Comparison of ENCODE assay signal across 23 mouse cellular contexts in genomic region chr5:9186467-9186866, GRCm38 (mm10).
"Had no signal": no experiment of that assay in that cellular context is flagged by ENCODE, and none has a peak within 500 bp of the region (broad histone marks: within the 10 kb centered on the region; RNA-seq: fewer than 3 reads in every experiment).

No protein-coding gene starts in this region.

- DNase-seq: gastrocnemius, postnatal 14 days; gastrocnemius, postnatal 36 days; heart, adult 18-20 months; heart, postnatal 10 days; heart, postnatal 4 days; kidney, adult 11 months; kidney, adult 2 months; kidney, adult 9 months; kidney, postnatal 14 days; kidney, postnatal 36 days; layer of hippocampus, adult 9-11 months; layer of hippocampus, postnatal 36 days; liver had no signal

- H3K4me2 ChIP-seq: heart, embryonic 12.5 days; hindbrain, embryonic 13.5 days; hindbrain, embryonic 15.5 days; kidney, embryonic 15.5 days; limb, embryonic 12.5 days had no signal

- ATAC-seq: hindbrain, postnatal 0 days; intestine, embryonic 16.5 days had no signal

- H3K9me3 ChIP-seq: heart, embryonic 10.5 days; heart, embryonic 12.5 days; hindbrain, embryonic 13.5 days; hindbrain, embryonic 15.5 days; kidney, embryonic 15.5 days; limb, embryonic 10.5 days; limb, embryonic 12.5 days had no signal

- H3K27me3 ChIP-seq: heart, embryonic 12.5 days; hindbrain, embryonic 13.5 days; hindbrain, embryonic 15.5 days; kidney, embryonic 15.5 days; limb, embryonic 12.5 days had no signal

- H3K9ac ChIP-seq: heart, embryonic 12.5 days; hindbrain, embryonic 13.5 days; hindbrain, embryonic 15.5 days; kidney, embryonic 15.5 days; limb, embryonic 12.5 days had no signal

- H3K4me1 ChIP-seq: heart, embryonic 10.5 days; heart, embryonic 12.5 days; hindbrain, embryonic 13.5 days; hindbrain, embryonic 15.5 days; kidney, embryonic 15.5 days; limb, embryonic 10.5 days; limb, embryonic 12.5 days had no signal

- H3K27ac ChIP-seq: heart, embryonic 10.5 days; hindbrain, embryonic 13.5 days; hindbrain, embryonic 15.5 days; hindbrain, postnatal 0 days; kidney, embryonic 15.5 days; kidney, postnatal 0 days; limb, embryonic 10.5 days; limb, embryonic 12.5 days had no signal

- H3K36me3 ChIP-seq: heart, embryonic 10.5 days; heart, embryonic 12.5 days; hindbrain, embryonic 13.5 days; hindbrain, embryonic 15.5 days; kidney, embryonic 15.5 days; limb, embryonic 10.5 days; limb, embryonic 12.5 days had no signal

- H3K4me3 ChIP-seq: heart, embryonic 10.5 days; heart, embryonic 12.5 days; hindbrain, embryonic 13.5 days; hindbrain, embryonic 15.5 days; kidney, embryonic 15.5 days; limb, embryonic 10.5 days; limb, embryonic 12.5 days had no signal
